Mouse (Mus musculus) bone marrow, adult 2 months (tissue): ENCODE results near the gene Cnksr1.

Source experiments
- CTCF ChIP-seq: fragments of 200-500 bp; IDR thresholded peaks from 2 replicates; pipeline ENCODE4 v1.5.1; 2011; ENCODE audit warnings: low read length, control low read depth; ENCODE audit not compliant: control insufficient read depth, insufficient read depth
- POLR2A ChIP-seq: fragments of 200-500 bp; IDR thresholded peaks from 2 replicates; pipeline ENCODE4 v1.6.1; 2011; ENCODE audit warnings: low read depth, mild to moderate bottlenecking, control low read depth, low read length, borderline replicate concordance; ENCODE audit not compliant: control insufficient read depth

GRCm38 (mm10) chr4:134258354-134258753, 20.2 kb upstream of the Cnksr1 start:
- no peak for TF ChIP-seq CTCF
- no peak for TF ChIP-seq POLR2A
